Comparison of ENCODE assay signal across 8 mouse cellular contexts in genomic region chr11:69087597-69087996, GRCm38 (mm10). TPM values are rescaled to one million over a fixed set of nuclear protein-coding genes. Genes with fewer than 3 reads are reported as not detected.
DNase-seq lines count a peak whose midpoint lies in the region; ATAC-seq and TF ChIP-seq lines count a peak whose summit lies in the region.

No protein-coding gene starts in this region.

- peak overlapping the region; percentile 100; the same call in 1 of the 2 replicates for H3K9ac ChIP-seq in embryonic facial prominence, embryonic 14.5 days (ENCODE audit: low read depth, low read length)
- peak overlapping the region; percentile 100 for H3K9ac ChIP-seq in intestine, embryonic 16.5 days (ENCODE audit: low read depth, low read length)
- no peak overlapping the region; the same call in none of the 2 replicates for H3K9ac ChIP-seq in neural tube, embryonic 15.5 days (replicated peaks)

- H3K36me3 ChIP-seq in embryonic facial prominence, embryonic 14.5 days (ENCODE audit: control insufficient read depth, insufficient read depth, low read length): peaks cover 27% of the 10 kb centered on the region
- peaks cover 2% of the 10 kb centered on the region; the same call in 1 of the 2 replicates for H3K36me3 ChIP-seq in intestine, embryonic 16.5 days (ENCODE audit: control insufficient read depth, insufficient read depth, low read length)
- H3K36me3 ChIP-seq in neural tube, embryonic 15.5 days: peaks cover 25% of the 10 kb centered on the region

- no peaks in the 10 kb centered on the region for H3K27me3 ChIP-seq in embryonic facial prominence, embryonic 14.5 days (replicated peaks; ENCODE audit: control insufficient read depth, insufficient read depth, low read length)
- H3K27me3 ChIP-seq in intestine, embryonic 16.5 days (replicated peaks; ENCODE audit: control insufficient read depth, insufficient read depth, low read length): no peaks in the 10 kb centered on the region
- no peaks in the 10 kb centered on the region for H3K27me3 ChIP-seq in neural tube, embryonic 15.5 days (replicated peaks)

- H3K9me3 ChIP-seq in embryonic facial prominence, embryonic 14.5 days (ENCODE audit: control insufficient read depth, low read length): no peaks in the 10 kb centered on the region
- H3K9me3 ChIP-seq in intestine, embryonic 16.5 days (ENCODE audit: control insufficient read depth, low read length): no peaks in the 10 kb centered on the region
- no peaks in the 10 kb centered on the region for H3K9me3 ChIP-seq in neural tube, embryonic 15.5 days (replicated peaks)

- peak overlapping the region; percentile 64 for H3K4me2 ChIP-seq in embryonic facial prominence, embryonic 14.5 days (ENCODE audit: low read depth, low read length)
- no peak overlapping the region for H3K4me2 ChIP-seq in intestine, embryonic 16.5 days (ENCODE audit: low read depth, low read length)
- H3K4me2 ChIP-seq in neural tube, embryonic 15.5 days: peak overlapping the region; percentile 94

- WGBS in embryonic facial prominence, embryonic 14.5 days: 70% methylated on average over 2 of the region's 2 CpGs
- 62% methylated on average over 2 of the region's 2 CpGs for WGBS in intestine, embryonic 16.5 days
- WGBS in neural tube, embryonic 15.5 days: 54% methylated on average over 2 of the region's 2 CpGs

- TF ChIP-seq CTCF in layer of hippocampus, adult 2 months (conservative IDR thresholded peaks at IDR 0.05): no peak

- no peak for ATAC-seq in embryonic facial prominence, embryonic 14.5 days (ENCODE audit: low read depth)
- no peak for ATAC-seq in intestine, embryonic 16.5 days
- no peak for ATAC-seq in neural tube, embryonic 15.5 days (ENCODE audit: low FRiP score)

- peak overlapping the region; percentile 75 for H3K27ac ChIP-seq in layer of hippocampus, adult 2 months
- H3K27ac ChIP-seq in embryonic facial prominence, embryonic 14.5 days (replicated peaks; ENCODE audit: low read depth, low read length): peak overlapping the region; percentile 95; the same call in 1 of the 2 replicates
- peak overlapping the region; percentile 73 for H3K27ac ChIP-seq in intestine, embryonic 16.5 days (ENCODE audit: low read length)
- peak overlapping the region; percentile 95 for H3K27ac ChIP-seq in neural tube, embryonic 15.5 days (replicated peaks)

- H3K4me1 ChIP-seq in embryonic facial prominence, embryonic 14.5 days (ENCODE audit: control insufficient read depth, insufficient read depth, low read length): peaks cover 22% of the 10 kb centered on the region
- peaks cover 40% of the 10 kb centered on the region for H3K4me1 ChIP-seq in intestine, embryonic 16.5 days (ENCODE audit: control insufficient read depth, insufficient read depth, low read length)
- H3K4me1 ChIP-seq in neural tube, embryonic 15.5 days: peaks cover 47% of the 10 kb centered on the region

- no peak for DNase-seq in layer of hippocampus, adult 2 months (ENCODE audit: low spot score in 2 of 2)
- no peak for DNase-seq in layer of hippocampus, adult 9-10 months (ENCODE audit: low spot score)
- DNase-seq in embryonic facial prominence, embryonic 14.5 days (ENCODE audit: low spot score): no peak
- no peak for DNase-seq in MN1 (ENCODE audit: low spot score)
- DNase-seq in gastrocnemius, adult 18-20 months (ENCODE audit: low spot score): no peak
- DNase-seq in lung, adult 18-20 months: no peak

- H3K4me3 ChIP-seq in layer of hippocampus, adult 2 months: no peak overlapping the region
- no peak overlapping the region for H3K4me3 ChIP-seq in embryonic facial prominence, embryonic 14.5 days (ENCODE audit: low read depth, low read length)
- no peak overlapping the region; the same call in 1 of the 2 replicates for H3K4me3 ChIP-seq in intestine, embryonic 16.5 days (ENCODE audit: low read length)
- H3K4me3 ChIP-seq in neural tube, embryonic 15.5 days (replicated peaks): peak overlapping the region; percentile 72; the same call in 1 of the 2 replicates

RNA-seq across cellular contexts. Expression of gene Vamp2, which starts 0.7 kb away (rescaled TPM):
- total RNA-seq in layer of hippocampus, adult 2 months (2021): 1,000 to 10,000 TPM in 1 of 2 experiments, 100 to 1,000 TPM in 1; 988 to 1,016 TPM
- 89.1 and 97.0 TPM in 2 replicates for polyA plus RNA-seq in embryonic facial prominence, embryonic 14.5 days (2014; fragmentation: Nextera tagmentation; extraction: Ambion mirVana)
- 65.8 TPM in 2 replicates for polyA plus RNA-seq in intestine, embryonic 16.5 days (2015; fragmentation: Nextera tagmentation; extraction: Ambion mirVana)
- polyA plus RNA-seq in neural tube, embryonic 15.5 days (2015; fragmentation: Nextera tagmentation; extraction: Ambion mirVana): 347 and 355 TPM in 2 replicates
- 10 to 100 TPM; 37.4 to 39.3 TPM for total RNA-seq in gastrocnemius, adult 18-20 months (2021)

RNA-seq across cellular contexts. Expression of gene Per1, which starts 7.4 kb away (rescaled TPM):
- total RNA-seq in layer of hippocampus, adult 2 months (2021): 10 to 100 TPM; 83.4 to 95.2 TPM
- 21.5 and 28.2 TPM in 2 replicates for polyA plus RNA-seq in embryonic facial prominence, embryonic 14.5 days (2014; fragmentation: Nextera tagmentation; extraction: Ambion mirVana)
- 13.6 and 13.7 TPM in 2 replicates for polyA plus RNA-seq in intestine, embryonic 16.5 days (2015; fragmentation: Nextera tagmentation; extraction: Ambion mirVana)
- polyA plus RNA-seq in neural tube, embryonic 15.5 days (2015; fragmentation: Nextera tagmentation; extraction: Ambion mirVana): 10.0 and 11.9 TPM in 2 replicates
- 10 to 100 TPM; 41.9 to 72.2 TPM for total RNA-seq in gastrocnemius, adult 18-20 months (2021)

RNA-seq across cellular contexts. Expression of gene Tmem107, which starts 17.0 kb away (rescaled TPM):
- 10 to 100 TPM; 20.3 to 21.6 TPM for total RNA-seq in layer of hippocampus, adult 2 months (2021)
- polyA plus RNA-seq in embryonic facial prominence, embryonic 14.5 days (2014; fragmentation: Nextera tagmentation; extraction: Ambion mirVana): 65.6 and 87.8 TPM in 2 replicates
- 38.6 and 44.8 TPM in 2 replicates for polyA plus RNA-seq in intestine, embryonic 16.5 days (2015; fragmentation: Nextera tagmentation; extraction: Ambion mirVana)
- polyA plus RNA-seq in neural tube, embryonic 15.5 days (2015; fragmentation: Nextera tagmentation; extraction: Ambion mirVana): 33.3 and 39.2 TPM in 2 replicates
- total RNA-seq in gastrocnemius, adult 18-20 months (2021): 1 to 10 TPM; 3.5 to 3.7 TPM

RNA-seq across cellular contexts. Expression of gene Borcs6, which starts 28.1 kb away (rescaled TPM):
- 10 to 100 TPM; 26.6 to 30.8 TPM for total RNA-seq in layer of hippocampus, adult 2 months (2021)
- polyA plus RNA-seq in embryonic facial prominence, embryonic 14.5 days (2014; fragmentation: Nextera tagmentation; extraction: Ambion mirVana): 12.1 and 12.4 TPM in 2 replicates
- polyA plus RNA-seq in intestine, embryonic 16.5 days (2015; fragmentation: Nextera tagmentation; extraction: Ambion mirVana): 8.0 and 8.6 TPM in 2 replicates
- 20.6 and 24.0 TPM in 2 replicates for polyA plus RNA-seq in neural tube, embryonic 15.5 days (2015; fragmentation: Nextera tagmentation; extraction: Ambion mirVana)
- 10 to 100 TPM; 20.0 to 23.5 TPM for total RNA-seq in gastrocnemius, adult 18-20 months (2021)

RNA-seq across cellular contexts. Expression of gene Hes7, which starts 32.6 kb away (rescaled TPM):
- 1 to 10 TPM in 1 of 2 experiments, under 1 TPM in 1; 0.79 to 1.0 TPM for total RNA-seq in layer of hippocampus, adult 2 months (2021)
- polyA plus RNA-seq in embryonic facial prominence, embryonic 14.5 days (2014; fragmentation: Nextera tagmentation; extraction: Ambion mirVana): 0.21 and 0.45 TPM in 2 replicates
- polyA plus RNA-seq in intestine, embryonic 16.5 days (2015; fragmentation: Nextera tagmentation; extraction: Ambion mirVana): 0.29 and 0.33 TPM in 2 replicates
- 0.68 and 1.0 TPM in 2 replicates for polyA plus RNA-seq in neural tube, embryonic 15.5 days (2015; fragmentation: Nextera tagmentation; extraction: Ambion mirVana)
- not detected for total RNA-seq in gastrocnemius, adult 18-20 months (2021)
